Mouse (Mus musculus): ENCODE results near the gene Kcnj3. TPM values are rescaled to one million over a fixed set of nuclear protein-coding genes. Genes with fewer than 3 reads are reported as not detected.

Kcnj3 gene
- not detected for total RNA-seq (2018; cell fraction: chromatin; rRNA removed)
- not detected for total RNA-seq (2018; cell fraction: cytosol; rRNA removed)
- total RNA-seq (2018; cell fraction: nucleus; rRNA removed), result not detected
- not detected in 3 replicates for polyA plus RNA-seq (2018)

- Histone ChIP-seq H3K27ac (no peak within 1 kb of the TSS), H3K4me3 (ENCODE audit: inconsistent target) (no peak within 1 kb of the TSS), H3K79me2 (ENCODE audit: inconsistent target) (no peaks in the 10 kb centered on the region), H3K36me3 (ENCODE audit: inconsistent target) (no peaks in the 10 kb centered on the region)
- WGBS (ENCODE audit: missing documents), result 5% methylated on average over 20 of the region's 20 CpGs
Observed at GRCm38 (mm10) chr2:55435721-55436260, at the start of gene Kcnj3. TSS of gene Kcnj3 (plus strand) at chr2:55435970.

GRCm38 (mm10) chr2:55390330-55390989 lies 45.3 kb upstream of the Kcnj3 start:
- no peaks in the 10 kb centered on the region for H3K79me2 ChIP-seq (ENCODE audit: inconsistent target)
- 86% methylated on average over 3 of the region's 3 CpGs for WGBS (ENCODE audit: missing documents)
- no peak overlapping the region for H3K4me3 ChIP-seq (ENCODE audit: inconsistent target)
- no peak overlapping the region for H3K27ac ChIP-seq
- no peaks in the 10 kb centered on the region for H3K36me3 ChIP-seq (ENCODE audit: inconsistent target)

- WGBS (ENCODE audit: missing documents), result 86% methylated on average over 1 of the region's 1 CpGs
- H3K79me2 ChIP-seq (ENCODE audit: inconsistent target), result no peaks in the 10 kb centered on the region
- no peak overlapping the region for H3K4me3 ChIP-seq (ENCODE audit: inconsistent target)
- H3K36me3 ChIP-seq (ENCODE audit: inconsistent target), result no peaks in the 10 kb centered on the region
- H3K27ac ChIP-seq, result no peak overlapping the region
Observed at GRCm38 (mm10) chr2:55405307-55405706, 30.5 kb upstream of the Kcnj3 start.

- 42% methylated on average over 2 of the region's 2 CpGs for WGBS (ENCODE audit: missing documents)
- no peaks in the 10 kb centered on the region for H3K36me3 ChIP-seq (ENCODE audit: inconsistent target)
- no peak overlapping the region for H3K4me3 ChIP-seq (ENCODE audit: inconsistent target)
- no peak overlapping the region for H3K27ac ChIP-seq
- no peaks in the 10 kb centered on the region for H3K79me2 ChIP-seq (ENCODE audit: inconsistent target)
Observed at GRCm38 (mm10) chr2:55427633-55428032, 8.1 kb upstream of the Kcnj3 start.

GRCm38 (mm10) chr2:55432104-55432503 lies 3.7 kb upstream of the Kcnj3 start:
- H3K27ac ChIP-seq, result no peak overlapping the region
- no peak overlapping the region for H3K4me3 ChIP-seq (ENCODE audit: inconsistent target)
- 78% methylated on average over 4 of the region's 4 CpGs for WGBS (ENCODE audit: missing documents)
- no peaks in the 10 kb centered on the region for H3K79me2 ChIP-seq (ENCODE audit: inconsistent target)
- H3K36me3 ChIP-seq (ENCODE audit: inconsistent target), result no peaks in the 10 kb centered on the region

GRCm38 (mm10) chr2:55436261-55437006 lies 664 bp downstream of the Kcnj3 start:
- no peaks in the 10 kb centered on the region for H3K36me3 ChIP-seq (ENCODE audit: inconsistent target)
- no peak overlapping the region for H3K4me3 ChIP-seq (ENCODE audit: inconsistent target)
- no peak overlapping the region for H3K27ac ChIP-seq
- WGBS (ENCODE audit: missing documents), result 8% methylated on average over 21 of the region's 21 CpGs
- H3K79me2 ChIP-seq (ENCODE audit: inconsistent target), result no peaks in the 10 kb centered on the region

GRCm38 (mm10) chr2:55437007-55437949 lies 1.5 kb downstream of the Kcnj3 start:
- H3K4me3 ChIP-seq (ENCODE audit: inconsistent target), result no peak overlapping the region

GRCm38 (mm10) chr2:55437977-55438376 lies 2.2 kb downstream of the Kcnj3 start:
- Histone ChIP-seq H3K4me3 (ENCODE audit: inconsistent target) (no peak overlapping the region), H3K79me2 (ENCODE audit: inconsistent target) (no peaks in the 10 kb centered on the region), H3K27ac (no peak overlapping the region), H3K36me3 (ENCODE audit: inconsistent target) (no peaks in the 10 kb centered on the region)
- 22% methylated on average over 1 of the region's 1 CpGs for WGBS (ENCODE audit: missing documents)

More at GRCm38 (mm10) chr2:55437007-55437949, 1.5 kb downstream of the Kcnj3 start:
- Histone ChIP-seq H3K36me3 (ENCODE audit: inconsistent target) (no peaks in the 10 kb centered on the region), H3K79me2 (ENCODE audit: inconsistent target) (no peaks in the 10 kb centered on the region), H3K27ac (no peak overlapping the region)
- 6% methylated on average over 51 of the region's 51 CpGs for WGBS (ENCODE audit: missing documents)

GRCm38 (mm10) chr2:55439211-55439610 lies 3.4 kb downstream of the Kcnj3 start:
- H3K79me2 ChIP-seq (ENCODE audit: inconsistent target), result no peaks in the 10 kb centered on the region
- no peak overlapping the region for H3K4me3 ChIP-seq (ENCODE audit: inconsistent target)
- H3K36me3 ChIP-seq (ENCODE audit: inconsistent target), result no peaks in the 10 kb centered on the region
- no peak overlapping the region for H3K27ac ChIP-seq

GRCm38 (mm10) chr2:55442006-55442405 lies 6.2 kb downstream of the Kcnj3 start:
- Histone ChIP-seq H3K79me2 (ENCODE audit: inconsistent target) (no peaks in the 10 kb centered on the region), H3K4me3 (ENCODE audit: inconsistent target) (no peak overlapping the region), H3K27ac (no peak overlapping the region), H3K36me3 (ENCODE audit: inconsistent target) (no peaks in the 10 kb centered on the region)
- WGBS (ENCODE audit: missing documents), result 77% methylated on average over 2 of the region's 2 CpGs

- Histone ChIP-seq H3K79me2 (ENCODE audit: inconsistent target) (no peaks in the 10 kb centered on the region), H3K4me3 (ENCODE audit: inconsistent target) (no peak overlapping the region), H3K27ac (no peak overlapping the region), H3K36me3 (ENCODE audit: inconsistent target) (no peaks in the 10 kb centered on the region)
Observed at GRCm38 (mm10) chr2:55447298-55447697, 11.5 kb downstream of the Kcnj3 start.

GRCm38 (mm10) chr2:55450774-55451173 lies 15.0 kb downstream of the Kcnj3 start:
- Histone ChIP-seq H3K36me3 (ENCODE audit: inconsistent target) (no peaks in the 10 kb centered on the region), H3K4me3 (ENCODE audit: inconsistent target) (no peak overlapping the region), H3K27ac (no peak overlapping the region), H3K79me2 (ENCODE audit: inconsistent target) (no peaks in the 10 kb centered on the region)
- 70% methylated on average over 1 of the region's 1 CpGs for WGBS (ENCODE audit: missing documents)

- no peaks in the 10 kb centered on the region for H3K36me3 ChIP-seq (ENCODE audit: inconsistent target)
- 95% methylated on average over 2 of the region's 2 CpGs for WGBS (ENCODE audit: missing documents)
- no peak overlapping the region for H3K4me3 ChIP-seq (ENCODE audit: inconsistent target)
Observed at GRCm38 (mm10) chr2:55459195-55459594, 23.4 kb downstream of the Kcnj3 start.

GRCm38 (mm10) chr2:55469141-55469540 lies 33.4 kb downstream of the Kcnj3 start:
- no peaks in the 10 kb centered on the region for H3K36me3 ChIP-seq (ENCODE audit: inconsistent target)
- H3K4me3 ChIP-seq (ENCODE audit: inconsistent target), result no peak overlapping the region
- WGBS (ENCODE audit: missing documents), result 74% methylated on average over 2 of the region's 2 CpGs
- H3K79me2 ChIP-seq (ENCODE audit: inconsistent target), result no peaks in the 10 kb centered on the region
- no peak overlapping the region for H3K27ac ChIP-seq

More at GRCm38 (mm10) chr2:55459195-55459594, 23.4 kb downstream of the Kcnj3 start:
- H3K79me2 ChIP-seq (ENCODE audit: inconsistent target), result no peaks in the 10 kb centered on the region
- H3K27ac ChIP-seq, result no peak overlapping the region
